Mouse (Mus musculus) limb, embryonic 11.5 days (tissue): ENCODE measurements around the gene Aox4. TPM values are rescaled to one million over a fixed set of nuclear protein-coding genes. Genes with fewer than 3 reads are reported as not detected.

ENCODE experiments used
- ATAC-seq: fragments of 200-750 bp; cut with Nextera tagmentation; 2 replicates; pipeline ENCODE4 v1.8.0; 2017; ENCODE audit warnings: low read depth; ENCODE audit not compliant: insufficient number of reproducible peaks, low FRiP score, low TSS enrichment
- DNase-seq: peaks from one replicate; pipeline ENCODE4 v3.0.0-alpha.2; 2015; ENCODE audit warnings: low spot score
- H3K27ac ChIP-seq: fragments of 300-500 bp; sonication (generic); replicated peaks from 2 replicates; pipeline ENCODE4 v1.5.1; 2014; ENCODE audit warnings: low read depth, mild to moderate bottlenecking, low read length
- H3K27me3 ChIP-seq: fragments of 300-500 bp; sonication (generic); 2 replicates; pipeline ENCODE4 v1.6.1; 2014; ENCODE audit warnings: mild to moderate bottlenecking, low read length, mixed read lengths; ENCODE audit not compliant: control insufficient read depth, insufficient read depth
- H3K36me3 ChIP-seq: fragments of 300-500 bp; sonication (generic); 2 replicates; pipeline ENCODE4 v1.6.1; 2014; ENCODE audit warnings: mild to moderate bottlenecking, low read length, moderate library complexity, mixed read lengths; ENCODE audit not compliant: control insufficient read depth, insufficient read depth
- H3K4me1 ChIP-seq: fragments of 300-500 bp; sonication (generic); 2 replicates; pipeline ENCODE4 v1.6.1; 2014; ENCODE audit warnings: low read length, mixed read lengths; ENCODE audit not compliant: control insufficient read depth, insufficient read depth
- H3K4me2 ChIP-seq: fragments of 300-500 bp; sonication (generic); 2 replicates; pipeline ENCODE4 v1.6.1; 2014; ENCODE audit warnings: low read depth, mild to moderate bottlenecking, moderate library complexity; ENCODE audit not compliant: severe bottlenecking
- H3K4me3 ChIP-seq: fragments of 300-500 bp; sonication (generic); 2 replicates; pipeline ENCODE4 v1.5.1; 2014; ENCODE audit warnings: low read depth, low read length
- H3K9ac ChIP-seq: fragments of 300-500 bp; sonication (generic); 2 replicates; pipeline ENCODE4 v1.6.1; 2014; ENCODE audit warnings: mild to moderate bottlenecking, low read length
- H3K9me3 ChIP-seq: fragments of 300-500 bp; sonication (generic); 2 replicates; pipeline ENCODE4 v1.6.1; 2016; ENCODE audit warnings: low read length; ENCODE audit not compliant: control insufficient read depth
- WGBS: fragments of 180-500 bp; shearing (Covaris S2); extraction: QIAGEN DNeasy Blood & Tissue Kit; methylation state at CpG from one replicate; pipeline ENCODE4 v1.1.7; 2014; 5-methylcytosine and 5-hydroxymethylcytosine counted together
- polyA plus RNA-seq: library from polyadenylated mRNA; unstranded; fragments of >200 nt; fragmentation: Nextera tagmentation; extraction: Ambion mirVana; gene quantifications from 2 replicates; pipeline ENCODE4 v1.2.1, GENCODE M21; 2014

The Aox4 gene
- polyA plus RNA-seq, 1 experiment from 2014 or later = 0.08 TPM

DNA sequence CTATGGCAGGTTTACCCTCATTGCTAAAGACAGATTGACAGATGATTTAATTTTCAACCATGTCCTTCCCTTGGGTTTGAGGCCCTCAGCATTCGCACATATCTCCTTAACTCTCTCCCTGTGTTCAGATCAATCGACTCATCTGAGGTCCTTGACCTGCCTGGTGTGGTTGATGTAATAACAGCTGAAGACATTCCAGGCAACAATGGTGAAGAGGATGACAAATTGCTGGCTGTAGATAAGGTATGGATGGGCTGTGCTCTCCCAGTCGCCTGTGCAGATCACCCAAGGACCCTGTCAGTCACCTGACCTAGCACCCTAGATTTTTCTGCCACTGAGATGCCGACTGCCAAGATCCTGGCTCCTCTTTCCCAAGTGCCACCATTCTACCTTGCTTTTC is 99.7 kb downstream of the Aox4 start:
- no peak for ATAC-seq
- no peak overlapping the region for H3K27ac ChIP-seq
- H3K4me2 ChIP-seq = no peak overlapping the region
- no peak overlapping the region for H3K9ac ChIP-seq
- no peaks in the 10 kb centered on the region for H3K36me3 ChIP-seq
- no peak for DNase-seq
- 76% methylated on average over 4 of the region's 4 CpGs for WGBS
- no peak overlapping the region for H3K4me3 ChIP-seq
- no peaks in the 10 kb centered on the region for H3K27me3 ChIP-seq
- no peaks in the 10 kb centered on the region for H3K9me3 ChIP-seq
- H3K4me1 ChIP-seq = no peaks in the 10 kb centered on the region

DNA sequence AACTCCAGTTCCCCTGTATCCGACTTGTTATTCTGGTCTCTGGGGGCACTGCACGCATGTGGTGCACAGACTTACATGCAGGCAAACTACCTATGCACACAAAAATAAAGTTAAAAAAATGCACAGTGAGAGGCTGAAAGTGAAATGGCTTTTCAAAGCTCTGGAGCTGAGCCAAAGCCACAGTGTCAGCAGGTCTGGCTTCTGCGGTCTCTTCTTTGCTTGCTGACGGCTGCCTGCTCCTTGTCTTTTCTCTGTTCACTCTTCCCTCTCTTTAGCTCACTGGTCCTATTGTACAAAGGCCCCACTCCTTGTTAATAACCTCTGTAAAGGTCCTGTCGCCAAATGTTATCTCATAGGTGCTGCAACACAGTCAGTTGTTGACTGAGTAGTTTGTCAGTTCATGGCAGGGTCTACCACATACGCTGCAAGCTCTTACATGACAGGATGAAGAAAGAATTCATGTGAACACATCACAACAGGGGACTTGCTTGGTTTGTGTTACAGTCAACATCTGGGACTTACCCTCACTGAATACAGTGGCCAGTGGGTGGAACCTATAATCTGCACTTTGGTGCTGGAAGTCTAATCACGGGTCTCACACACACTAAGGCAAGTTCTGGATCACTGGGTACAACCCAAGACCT is 101.1 kb downstream of the Aox4 start:
- ATAC-seq (no peak), DNase-seq (no peak)
- H3K4me3 ChIP-seq = no peak overlapping the region
- 88% methylated on average over 7 of the region's 7 CpGs for WGBS
- no peaks in the 10 kb centered on the region for H3K9me3 ChIP-seq
- H3K4me2 ChIP-seq = no peak overlapping the region
- H3K27ac ChIP-seq = no peak overlapping the region
- no peak overlapping the region for H3K9ac ChIP-seq
- no peaks in the 10 kb centered on the region for H3K27me3 ChIP-seq
- no peaks in the 10 kb centered on the region for H3K4me1 ChIP-seq
- no peaks in the 10 kb centered on the region for H3K36me3 ChIP-seq

DNA sequence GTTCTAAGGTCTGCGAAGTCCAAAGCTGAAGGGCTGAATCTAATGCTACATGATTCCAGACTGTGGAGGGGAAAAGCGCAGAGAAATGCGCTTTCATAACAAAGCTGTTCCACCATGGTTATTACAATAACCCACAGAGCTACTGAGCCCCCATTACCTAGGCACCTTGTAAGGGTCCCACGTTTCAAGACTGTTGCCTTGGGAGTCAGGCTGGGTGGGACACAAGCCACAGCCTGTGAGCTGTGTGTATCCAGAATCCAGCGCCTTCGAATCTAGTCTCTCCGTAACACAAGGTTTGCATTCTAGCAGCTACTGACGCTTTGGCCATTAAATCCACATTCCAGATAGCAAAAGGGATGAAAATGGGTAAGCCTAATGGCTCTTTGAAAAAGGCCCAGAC is 103.0 kb downstream of the Aox4 start:
- no peak overlapping the region for H3K27ac ChIP-seq
- 90% methylated on average over 8 of the region's 8 CpGs for WGBS
- H3K4me3 ChIP-seq = no peak overlapping the region
- H3K4me2 ChIP-seq = no peak overlapping the region
- H3K9me3 ChIP-seq = no peaks in the 10 kb centered on the region
- H3K4me1 ChIP-seq = no peaks in the 10 kb centered on the region
- no peak for ATAC-seq
- no peak for DNase-seq
- H3K9ac ChIP-seq = no peak overlapping the region
- no peaks in the 10 kb centered on the region for H3K27me3 ChIP-seq
- no peaks in the 10 kb centered on the region for H3K36me3 ChIP-seq

DNA sequence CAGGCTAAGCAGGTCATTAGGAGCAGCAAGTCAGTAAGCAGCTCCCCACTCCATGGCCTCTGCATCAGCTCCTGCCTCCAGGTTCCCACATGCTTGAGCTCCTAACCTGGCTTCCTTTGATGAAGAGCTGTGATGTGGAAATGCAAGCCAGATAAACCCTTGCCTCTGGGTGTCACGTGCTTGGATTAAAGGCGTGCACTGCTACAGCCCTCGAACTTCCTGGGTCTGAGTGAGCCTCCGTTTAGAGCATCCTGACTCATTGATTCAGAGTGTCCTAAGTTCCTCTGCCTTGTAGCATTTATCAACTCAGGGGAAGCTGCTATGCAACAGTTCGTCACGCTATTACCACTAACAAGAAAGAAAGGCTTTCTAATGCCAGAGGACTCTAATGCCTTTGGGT is 105.3 kb downstream of the Aox4 start:
- Histone ChIP-seq H3K9me3 (no peaks in the 10 kb centered on the region), H3K9ac (no peak overlapping the region), H3K4me1 (no peaks in the 10 kb centered on the region), H3K36me3 (no peaks in the 10 kb centered on the region), H3K4me2 (no peak overlapping the region), H3K27ac (no peak overlapping the region), H3K4me3 (no peak overlapping the region), H3K27me3 (no peaks in the 10 kb centered on the region)
- ATAC-seq (no peak), DNase-seq (no peak)
- WGBS = 70% methylated on average over 6 of the region's 6 CpGs

Other genes with a start within 250 kb of the Aox4 start
- 28.6 and 28.8 TPM in 2 replicates for gene Sgo2a, start 214.4 kb upstream of the Aox4 start, polyA plus RNA-seq
- gene Kctd18, start 191.4 kb upstream of the Aox4 start, polyA plus RNA-seq = 15.7 and 20.3 TPM in 2 replicates
- 0.14 TPM in 1 of 2 replicates, not detected in the other for gene Aox1, start 180.5 kb upstream of the Aox4 start, polyA plus RNA-seq
- 0.84 and 1.1 TPM in 2 replicates for gene Aox3, start 97.3 kb upstream of the Aox4 start, polyA plus RNA-seq
- 0.09 TPM in 1 of 2 replicates, not detected in the other for gene Aox2, start 67.9 kb downstream of the Aox4 start, polyA plus RNA-seq
- 499 and 502 TPM in 2 replicates for gene Bzw1, start 182.5 kb downstream of the Aox4 start, polyA plus RNA-seq
- 166 and 176 TPM in 2 replicates for gene Clk1, start 213.7 kb downstream of the Aox4 start, polyA plus RNA-seq
- 68.4 and 68.8 TPM in 2 replicates for gene Nif3l1, start 234.8 kb downstream of the Aox4 start, polyA plus RNA-seq
- gene Ppil3, start 235.1 kb downstream of the Aox4 start, polyA plus RNA-seq = 57.2 and 64.1 TPM in 2 replicates